Mouse (Mus musculus) C2C12 (cell line): ENCODE results near the gene Klhl7. TPM values are rescaled to one million over a fixed set of nuclear protein-coding genes. Genes with fewer than 3 reads are reported as not detected.
"Not testable (repeated sequence)": the region's sequence is repeated elsewhere in the genome, so short reads cannot be mapped to it uniquely, and the experiment has no call there.

Experiments
- H3K27me3 ChIP-seq: one replicate; pipeline ENCODE4 v1.6.1; 2011; ENCODE audit not compliant: control insufficient read depth, insufficient read depth, insufficient read length
- H3K36me3 ChIP-seq: one replicate; pipeline ENCODE4 v1.6.1; 2011; ENCODE audit not compliant: control insufficient read depth, insufficient read depth
- H3K4me3 ChIP-seq: one replicate; pipeline ENCODE4 v1.5.1; 2011; ENCODE audit warnings: mild to moderate bottlenecking, control low read depth; ENCODE audit not compliant: poor library complexity, insufficient read depth, severe bottlenecking
- H3K79me2 ChIP-seq: one replicate; pipeline ENCODE4 v1.6.1; 2011; ENCODE audit not compliant: control insufficient read depth, insufficient read depth
- H3K79me3 ChIP-seq: one replicate; pipeline ENCODE4 v1.6.1; 2011; ENCODE audit warnings: low read depth, control low read depth
- H3ac ChIP-seq: one replicate; pipeline ENCODE3; 2011; ENCODE audit warnings: low read depth; ENCODE audit not compliant: control insufficient read depth, insufficient read length
- CEBPB ChIP-seq: IDR thresholded peaks from one replicate; pipeline ENCODE4 v1.6.1; 2011; ENCODE audit warnings: low read depth, mild to moderate bottlenecking, control low read depth, moderate library complexity
- CTCF ChIP-seq: IDR thresholded peaks from one replicate; pipeline ENCODE4 v1.5.1; 2011; ENCODE audit not compliant: control insufficient read depth, insufficient read depth, insufficient read length
- FOSL1 ChIP-seq: IDR thresholded peaks from one replicate; pipeline ENCODE4 v1.8.0; 2011; ENCODE audit warnings: mild to moderate bottlenecking, low read length; ENCODE audit not compliant: poor library complexity, insufficient read depth, severe bottlenecking
- MAX ChIP-seq: IDR thresholded peaks from one replicate; pipeline ENCODE4 v1.6.1; 2011; ENCODE audit warnings: mild to moderate bottlenecking, control low read depth
- MYOD1 ChIP-seq: IDR thresholded peaks from one replicate; pipeline ENCODE4 v1.6.1; 2011; ENCODE audit warnings: low read depth; ENCODE audit not compliant: control insufficient read depth, insufficient read length
- MYOG ChIP-seq: IDR thresholded peaks from one replicate; pipeline ENCODE4 v1.6.1; 2011; ENCODE audit not compliant: control insufficient read depth, insufficient read length; ENCODE audit errors: extremely low read depth
- USF1 ChIP-seq: IDR thresholded peaks from one replicate; pipeline ENCODE4 v1.6.1; 2011; ENCODE audit warnings: low read depth, mild to moderate bottlenecking, control low read depth, moderate library complexity
- polyA plus RNA-seq: library from polyadenylated mRNA; unstranded; fragments of >200 nt; fragmentation: generic; extraction: Trizol; gene quantifications from one replicate; pipeline ENCODE4 v1.2.1, GENCODE M21; 2012; ENCODE audit warnings: missing spikeins

Gene Klhl7
- polyA plus RNA-seq, 1 experiment: 3.6 TPM

DNA sequence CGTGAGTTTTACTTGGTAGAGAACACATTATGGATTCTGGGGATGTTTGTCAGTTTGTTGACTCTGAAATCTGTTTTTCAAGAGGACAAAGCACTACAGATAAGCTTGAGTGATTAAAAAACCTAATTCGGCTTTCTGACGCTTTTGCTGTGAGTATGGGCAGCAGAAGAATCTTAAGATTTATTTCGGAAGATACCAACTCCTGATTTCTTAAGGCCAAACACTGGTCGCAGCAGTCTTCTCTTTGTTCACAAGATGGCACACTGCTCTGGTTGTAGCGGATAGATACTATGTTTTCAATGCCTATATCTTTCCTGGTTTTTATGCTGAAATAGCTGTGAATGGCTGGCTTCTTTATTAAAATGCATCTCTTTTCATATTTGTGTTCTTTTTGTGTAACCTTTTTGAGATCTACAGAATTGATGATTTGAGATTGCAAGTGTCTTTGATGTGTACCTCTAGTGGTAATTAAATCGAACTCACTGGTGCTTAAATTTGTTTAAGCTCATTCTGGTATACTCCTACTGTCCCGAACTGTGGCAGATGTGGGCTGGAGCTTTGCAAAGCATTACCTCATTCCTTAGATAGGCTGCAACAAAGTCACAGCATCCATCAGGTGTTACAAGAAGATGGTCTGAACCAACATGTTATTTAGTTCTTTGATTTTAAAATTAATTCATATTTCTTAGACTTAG, 1.2 kb downstream of the Klhl7 start:
- Histone ChIP-seq H3K27me3 (no peaks in the 10 kb centered on the region), H3K36me3 (no peaks in the 10 kb centered on the region), H3ac (no peak overlapping the region), H3K79me3 (peaks cover 2% of the 10 kb centered on the region), H3K79me2 (peaks cover 21% of the 10 kb centered on the region), H3K4me3 (peak overlapping the region; percentile 48)
- TF ChIP-seq MYOG: no peak
- no peak for TF ChIP-seq CEBPB
- TF ChIP-seq FOSL1: no peak
- TF ChIP-seq MAX: no peak
- TF ChIP-seq MYOD1: no peak
- TF ChIP-seq CTCF: no peak
- no peak for TF ChIP-seq USF1

DNA sequence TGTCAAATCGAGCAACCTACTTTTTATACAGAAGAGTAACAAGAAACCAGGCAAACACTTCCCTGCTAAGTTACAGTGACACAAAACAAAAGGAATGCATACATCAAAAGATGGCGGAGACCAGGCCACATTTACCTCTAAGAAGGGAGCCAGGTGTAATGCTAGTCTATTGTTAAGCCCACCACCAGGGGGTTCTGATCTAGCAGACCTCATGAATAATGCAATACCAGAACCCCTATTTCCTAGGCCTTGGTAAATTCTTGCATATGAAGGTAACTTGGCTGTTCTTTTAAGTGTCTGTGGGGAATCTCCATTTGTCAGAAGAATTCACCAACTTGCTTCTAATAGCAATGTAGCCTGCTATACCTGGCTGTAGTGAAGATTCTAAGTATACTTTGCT, 2.8 kb downstream of the Klhl7 start:
- not testable (repeated sequence) for H3K27me3 ChIP-seq, H3K79me3 ChIP-seq, H3K4me3 ChIP-seq, H3ac ChIP-seq, H3K36me3 ChIP-seq
- H3K79me2 ChIP-seq: peaks cover 31% of the 10 kb centered on the region

DNA sequence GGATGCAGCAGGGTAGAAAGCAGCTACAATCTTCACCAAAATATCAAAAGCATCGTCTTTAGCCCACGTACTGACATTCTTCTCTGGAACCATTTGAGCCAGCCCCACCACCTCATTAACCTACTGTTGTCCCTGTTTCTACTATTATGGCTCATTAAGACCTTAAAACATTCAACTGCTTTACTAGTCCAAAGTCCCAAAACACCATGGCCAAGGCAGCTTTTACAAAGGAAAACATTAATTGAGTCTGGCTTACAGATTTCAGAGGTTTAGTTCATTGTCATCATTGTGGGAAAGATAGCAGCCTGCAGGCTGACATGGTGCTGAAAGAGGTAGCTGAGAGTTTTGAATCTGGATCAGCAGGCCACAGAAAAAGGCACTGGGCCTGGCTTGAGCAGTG, 3.4 kb downstream of the Klhl7 start:
- Histone ChIP-seq H3K79me3 (peaks cover 2% of the 10 kb centered on the region), H3ac (no peak overlapping the region), H3K36me3 (no peaks in the 10 kb centered on the region), H3K4me3 (no peak overlapping the region), H3K79me2 (peaks cover 37% of the 10 kb centered on the region), H3K27me3 (no peaks in the 10 kb centered on the region)
- TF ChIP-seq MAX: no peak
- no peak for TF ChIP-seq MYOD1
- no peak for TF ChIP-seq USF1
- TF ChIP-seq MYOG: no peak
- TF ChIP-seq CEBPB: no peak

DNA sequence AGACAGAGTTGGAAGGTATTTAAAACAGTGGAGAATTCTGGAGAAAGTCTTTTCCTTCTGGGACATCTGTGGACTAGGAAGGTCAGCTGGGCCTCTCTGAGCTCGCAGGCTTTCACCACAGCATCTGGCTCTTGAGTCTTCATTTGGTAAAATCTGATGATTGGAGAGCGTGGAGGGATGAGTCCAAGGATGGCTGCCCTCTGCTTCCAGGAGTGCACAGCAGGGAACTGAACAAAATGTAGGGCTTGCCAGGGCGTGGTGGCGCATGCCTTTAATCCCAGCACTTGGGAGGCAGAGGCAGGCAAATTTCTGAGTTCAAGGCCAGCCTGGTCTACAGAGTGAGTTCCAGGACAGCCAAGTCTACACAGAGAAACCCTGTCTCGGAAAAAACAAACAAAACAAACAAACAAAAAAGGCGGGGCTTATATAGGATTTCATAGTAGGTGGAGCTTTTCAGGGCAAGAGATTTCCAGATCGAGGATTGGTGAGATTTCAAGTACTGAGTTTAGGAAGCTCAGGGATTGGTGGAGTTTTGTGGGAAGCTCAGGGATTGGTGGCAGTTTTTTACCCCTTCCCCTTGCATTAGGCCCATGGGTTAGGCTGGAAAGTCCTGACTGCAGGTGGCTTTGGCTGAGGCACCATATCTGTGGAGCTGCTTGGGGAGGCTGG, 6.8 kb downstream of the Klhl7 start:
- peaks cover 37% of the 10 kb centered on the region for H3K79me2 ChIP-seq
- H3K79me3 ChIP-seq: peaks cover 2% of the 10 kb centered on the region
- H3K27me3 ChIP-seq: no peaks in the 10 kb centered on the region
- no peak overlapping the region for H3K4me3 ChIP-seq
- TF ChIP-seq MYOG (no peak), CEBPB (no peak), CTCF (no peak), USF1 (no peak), FOSL1 (no peak), MAX (no peak), MYOD1 (no peak)
- H3K36me3 ChIP-seq: no peaks in the 10 kb centered on the region
- no peak overlapping the region for H3ac ChIP-seq

DNA sequence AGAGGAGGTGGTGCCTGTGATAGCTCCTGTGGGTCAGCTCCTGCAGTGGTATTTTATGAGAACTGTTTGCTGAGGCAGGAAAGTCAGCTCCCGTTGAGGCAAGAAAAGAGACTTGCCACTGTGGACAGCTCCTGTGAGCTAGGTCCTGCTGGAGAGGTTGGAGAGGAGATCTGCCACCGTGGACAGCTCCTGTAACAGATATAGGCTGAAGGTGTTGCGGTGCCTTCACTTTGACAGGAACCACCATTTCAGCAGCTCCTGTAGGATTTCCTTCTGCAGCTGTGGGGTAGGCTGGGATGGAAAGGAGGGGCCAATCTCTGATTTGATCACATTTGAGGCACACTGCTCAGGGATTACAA, 7.3 kb downstream of the Klhl7 start:
- H3K79me3 ChIP-seq: peaks cover under 1% of the 10 kb centered on the region
- H3K27me3 ChIP-seq: no peaks in the 10 kb centered on the region
- peaks cover 33% of the 10 kb centered on the region for H3K79me2 ChIP-seq
- no peaks in the 10 kb centered on the region for H3K36me3 ChIP-seq
- no peak overlapping the region for H3ac ChIP-seq
- no peak for TF ChIP-seq FOSL1
- TF ChIP-seq MAX: no peak
- TF ChIP-seq MYOD1: no peak
- no peak for TF ChIP-seq MYOG
- no peak for TF ChIP-seq CEBPB
- TF ChIP-seq USF1: no peak
- TF ChIP-seq CTCF: no peak
- H3K4me3 ChIP-seq: no peak overlapping the region

DNA sequence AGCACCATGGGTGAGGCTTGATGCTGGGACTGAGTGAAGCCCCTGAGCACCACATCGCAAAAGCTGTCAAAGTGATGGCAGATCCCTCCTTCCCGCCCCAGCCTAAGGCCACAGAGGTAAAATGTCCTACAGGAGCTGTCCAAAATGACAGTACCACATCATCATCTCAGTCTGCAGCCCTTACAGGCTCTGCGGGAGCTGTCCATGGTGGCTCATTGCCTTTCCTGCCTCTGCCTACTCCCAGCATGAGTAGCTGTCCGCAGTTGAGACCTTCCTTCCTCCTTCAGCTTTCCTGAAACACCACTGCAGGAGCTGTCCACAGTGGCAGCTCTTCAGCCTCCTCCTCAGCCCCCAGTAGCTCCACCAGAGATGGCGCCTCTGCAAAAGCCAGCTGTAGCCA, 9.7 kb downstream of the Klhl7 start:
- Histone ChIP-seq H3K36me3 (no peaks in the 10 kb centered on the region), H3ac (no peak overlapping the region), H3K79me2 (peaks cover 33% of the 10 kb centered on the region), H3K4me3 (no peak overlapping the region), H3K79me3 (no peaks in the 10 kb centered on the region), H3K27me3 (no peaks in the 10 kb centered on the region)
- no peak for TF ChIP-seq CEBPB
- TF ChIP-seq MAX: peak; percentile 82
